Mouse (Mus musculus) limb, embryonic 11.5 days (tissue): ENCODE data around the gene Peli1. TPM values are rescaled to one million over a fixed set of nuclear protein-coding genes. Genes with fewer than 3 reads are reported as not detected.
"Not testable (repeated sequence)": the region's sequence is repeated elsewhere in the genome, so short reads cannot be mapped to it uniquely, and the experiment has no call there.

Experiments used
- ATAC-seq: fragments of 200-750 bp; cut with Nextera tagmentation; 2 replicates; pipeline ENCODE4 v1.8.0; 2017; ENCODE audit warnings: low read depth; ENCODE audit not compliant: insufficient number of reproducible peaks, low FRiP score, low TSS enrichment
- DNase-seq: peaks from one replicate; pipeline ENCODE4 v3.0.0-alpha.2; 2015; ENCODE audit warnings: low spot score
- H3K27ac ChIP-seq: fragments of 300-500 bp; sonication (generic); replicated peaks from 2 replicates; pipeline ENCODE4 v1.5.1; 2014; ENCODE audit warnings: low read depth, mild to moderate bottlenecking, low read length
- H3K27me3 ChIP-seq: fragments of 300-500 bp; sonication (generic); 2 replicates; pipeline ENCODE4 v1.6.1; 2014; ENCODE audit warnings: mild to moderate bottlenecking, low read length, mixed read lengths; ENCODE audit not compliant: control insufficient read depth, insufficient read depth
- H3K36me3 ChIP-seq: fragments of 300-500 bp; sonication (generic); 2 replicates; pipeline ENCODE4 v1.6.1; 2014; ENCODE audit warnings: mild to moderate bottlenecking, low read length, moderate library complexity, mixed read lengths; ENCODE audit not compliant: control insufficient read depth, insufficient read depth
- H3K4me1 ChIP-seq: fragments of 300-500 bp; sonication (generic); 2 replicates; pipeline ENCODE4 v1.6.1; 2014; ENCODE audit warnings: low read length, mixed read lengths; ENCODE audit not compliant: control insufficient read depth, insufficient read depth
- H3K4me2 ChIP-seq: fragments of 300-500 bp; sonication (generic); 2 replicates; pipeline ENCODE4 v1.6.1; 2014; ENCODE audit warnings: low read depth, mild to moderate bottlenecking, moderate library complexity; ENCODE audit not compliant: severe bottlenecking
- H3K4me3 ChIP-seq: fragments of 300-500 bp; sonication (generic); 2 replicates; pipeline ENCODE4 v1.5.1; 2014; ENCODE audit warnings: low read depth, low read length
- H3K9ac ChIP-seq: fragments of 300-500 bp; sonication (generic); 2 replicates; pipeline ENCODE4 v1.6.1; 2014; ENCODE audit warnings: mild to moderate bottlenecking, low read length
- H3K9me3 ChIP-seq: fragments of 300-500 bp; sonication (generic); 2 replicates; pipeline ENCODE4 v1.6.1; 2016; ENCODE audit warnings: low read length; ENCODE audit not compliant: control insufficient read depth
- WGBS: fragments of 180-500 bp; shearing (Covaris S2); extraction: QIAGEN DNeasy Blood & Tissue Kit; methylation state at CpG from one replicate; pipeline ENCODE4 v1.1.7; 2014; 5-methylcytosine and 5-hydroxymethylcytosine counted together
- polyA plus RNA-seq: library from polyadenylated mRNA; unstranded; fragments of >200 nt; fragmentation: Nextera tagmentation; extraction: Ambion mirVana; gene quantifications from 2 replicates; pipeline ENCODE4 v1.2.1, GENCODE M21; 2014

Gene Peli1
- polyA plus RNA-seq, 1 experiment from 2014 or later = 75.6 TPM

GRCm38 (mm10) chr11:21176491-21176890, 85.4 kb downstream of the Peli1 start:
- H3K4me3 ChIP-seq = no peak overlapping the region
- H3K4me2 ChIP-seq = no peak overlapping the region
- H3K36me3 ChIP-seq = no peaks in the 10 kb centered on the region
- no peak for ATAC-seq
- no peak overlapping the region for H3K27ac ChIP-seq
- no peak overlapping the region for H3K9ac ChIP-seq
- H3K27me3 ChIP-seq = no peaks in the 10 kb centered on the region
- no peaks in the 10 kb centered on the region for H3K9me3 ChIP-seq
- DNase-seq = no peak
- H3K4me1 ChIP-seq = no peaks in the 10 kb centered on the region

- peak; percentile 25 for DNase-seq
- H3K36me3 ChIP-seq = no peaks in the 10 kb centered on the region
- no peak overlapping the region for H3K4me2 ChIP-seq
- no peaks in the 10 kb centered on the region for H3K4me1 ChIP-seq
- H3K27ac ChIP-seq = no peak overlapping the region
- no peaks in the 10 kb centered on the region for H3K9me3 ChIP-seq
- H3K4me3 ChIP-seq = no peak overlapping the region
- no peaks in the 10 kb centered on the region for H3K27me3 ChIP-seq
- ATAC-seq = no peak
- WGBS = 65% methylated on average over 4 of the region's 4 CpGs
- H3K9ac ChIP-seq = no peak overlapping the region
Measured at GRCm38 (mm10) chr11:21178343-21178742, 87.3 kb downstream of the Peli1 start.

DNA sequence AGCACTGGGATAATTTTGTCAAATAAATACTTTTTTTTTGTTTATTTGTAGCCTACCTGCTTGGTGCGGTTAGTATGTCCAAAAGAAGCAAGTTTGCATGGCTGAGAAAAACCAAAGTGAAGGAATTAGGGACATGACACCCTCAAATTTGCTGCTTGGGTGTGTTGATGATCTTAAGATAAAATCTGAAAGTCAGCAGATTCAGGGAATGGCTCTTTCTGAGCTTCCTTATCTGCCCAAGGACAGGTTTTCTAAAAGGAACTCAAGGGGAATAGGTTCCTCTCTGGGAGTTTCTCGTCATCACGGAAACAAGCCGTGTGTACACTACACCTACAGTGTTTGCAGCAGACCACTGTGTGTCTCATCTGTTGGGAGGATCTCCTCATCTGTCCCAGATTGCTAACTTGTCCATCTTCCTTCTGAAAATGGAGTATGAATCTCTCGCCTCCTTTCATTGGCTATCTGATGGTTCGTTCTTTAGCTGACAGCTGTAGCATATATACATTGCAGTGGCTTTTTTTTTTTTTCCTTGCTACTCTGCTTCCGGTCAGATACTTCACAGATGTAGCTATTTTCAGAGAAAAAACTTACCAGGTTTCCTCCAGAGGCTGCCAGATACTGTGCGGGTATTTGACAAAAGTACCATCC, 88.0 kb downstream of the Peli1 start:
- WGBS = 93% methylated on average over 8 of the region's 8 CpGs
- DNase-seq = no peak
- no peak for ATAC-seq

DNA sequence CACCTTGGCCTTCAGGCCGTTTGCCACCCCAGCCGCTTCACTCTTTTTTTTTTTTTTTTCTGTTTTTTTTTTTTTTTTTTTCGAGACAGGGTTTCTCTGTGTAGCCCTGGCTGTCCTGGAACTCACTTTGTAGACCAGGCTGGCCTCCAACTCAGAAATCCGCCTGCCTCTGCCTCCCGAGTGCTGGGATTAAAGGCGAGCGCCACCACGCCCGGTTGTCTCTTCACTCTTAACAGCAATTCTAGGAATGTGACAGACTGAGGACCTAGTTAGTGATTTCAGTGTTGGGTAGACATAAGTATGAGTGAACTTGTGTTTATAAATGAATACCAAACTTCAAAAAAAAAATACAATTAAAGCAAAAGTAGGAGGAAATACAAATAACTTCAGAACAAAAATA, 88.8 kb downstream of the Peli1 start:
- ATAC-seq, H3K9ac ChIP-seq, DNase-seq, H3K9me3 ChIP-seq, H3K4me2 ChIP-seq, H3K4me1 ChIP-seq, H3K36me3 ChIP-seq, H3K27ac ChIP-seq, H3K4me3 ChIP-seq, H3K27me3 ChIP-seq: not testable (repeated sequence)
- WGBS = 95% methylated on average over 8 of the region's 9 CpGs

More for the DNA sequence above, 88.0 kb downstream of the Peli1 start:
- Histone ChIP-seq H3K4me1 (no peaks in the 10 kb centered on the region), H3K4me3 (no peak overlapping the region), H3K4me2 (no peak overlapping the region), H3K9ac (no peak overlapping the region), H3K27me3 (no peaks in the 10 kb centered on the region), H3K9me3 (no peaks in the 10 kb centered on the region), H3K27ac (no peak overlapping the region), H3K36me3 (no peaks in the 10 kb centered on the region)

DNA sequence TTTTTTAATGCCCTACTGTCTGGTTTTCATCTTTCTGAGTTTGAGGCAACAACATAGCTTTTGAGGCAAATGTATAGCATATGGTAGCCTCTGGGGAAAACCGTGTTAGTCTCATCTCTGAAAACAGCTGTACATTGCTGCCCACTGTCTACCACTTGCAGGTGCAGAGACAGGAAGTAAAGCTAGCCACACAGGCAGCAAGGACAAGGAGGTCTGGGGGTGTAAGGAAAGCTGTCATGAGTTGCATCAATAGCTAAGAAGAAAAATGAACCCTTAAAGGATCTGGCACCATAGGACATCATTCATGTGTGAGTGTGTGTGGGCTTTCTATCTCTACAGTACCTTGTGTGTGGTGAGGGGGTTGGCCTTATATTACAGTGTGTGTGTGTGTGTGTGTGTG, 89.6 kb downstream of the Peli1 start:
- Histone ChIP-seq H3K4me1 (no peaks in the 10 kb centered on the region), H3K27ac (no peak overlapping the region), H3K36me3 (no peaks in the 10 kb centered on the region), H3K27me3 (no peaks in the 10 kb centered on the region), H3K9me3 (no peaks in the 10 kb centered on the region), H3K9ac (no peak overlapping the region), H3K4me2 (no peak overlapping the region), H3K4me3 (no peak overlapping the region)
- DNase-seq (no peak), ATAC-seq (no peak)
- WGBS = 55% methylated on average over 1 of the region's 1 CpGs

DNA sequence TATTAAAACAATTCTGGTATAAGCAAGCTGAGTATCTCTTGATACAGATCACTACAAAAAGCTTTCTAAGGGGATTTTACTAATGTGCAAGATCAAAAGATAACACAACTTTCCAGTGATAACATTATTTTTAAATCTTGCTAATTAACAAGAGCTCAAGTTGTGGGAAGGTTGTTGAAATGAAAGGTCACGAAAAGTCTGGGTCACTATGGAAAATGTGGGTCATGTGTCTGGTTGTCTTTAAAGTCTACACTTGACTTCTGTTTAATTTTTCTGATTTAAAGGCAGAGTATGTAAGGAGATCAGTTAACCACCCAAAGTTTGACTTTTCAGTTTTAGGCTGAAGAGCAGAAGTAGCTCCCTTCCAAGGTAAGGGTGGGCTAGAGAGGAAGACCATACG, 90.5 kb downstream of the Peli1 start:
- no peak overlapping the region for H3K27ac ChIP-seq
- DNase-seq (no peak), ATAC-seq (no peak)
- 86% methylated on average over 2 of the region's 2 CpGs for WGBS
- no peaks in the 10 kb centered on the region for H3K36me3 ChIP-seq
- no peak overlapping the region for H3K4me2 ChIP-seq
- H3K4me3 ChIP-seq = no peak overlapping the region
- H3K4me1 ChIP-seq = no peaks in the 10 kb centered on the region
- no peaks in the 10 kb centered on the region for H3K27me3 ChIP-seq
- H3K9ac ChIP-seq = no peak overlapping the region
- H3K9me3 ChIP-seq = no peaks in the 10 kb centered on the region

- no peaks in the 10 kb centered on the region for H3K9me3 ChIP-seq
- no peak overlapping the region for H3K4me2 ChIP-seq
- no peak overlapping the region for H3K9ac ChIP-seq
- WGBS = 42% methylated on average over 1 of the region's 1 CpGs
- no peaks in the 10 kb centered on the region for H3K36me3 ChIP-seq
- DNase-seq = no peak
- no peaks in the 10 kb centered on the region for H3K27me3 ChIP-seq
- H3K4me3 ChIP-seq = no peak overlapping the region
- no peak for ATAC-seq
- no peaks in the 10 kb centered on the region for H3K4me1 ChIP-seq
- H3K27ac ChIP-seq = no peak overlapping the region
Measured at GRCm38 (mm10) chr11:21182709-21183108, 91.6 kb downstream of the Peli1 start.

- not testable (repeated sequence) for ATAC-seq, H3K27me3 ChIP-seq, H3K4me3 ChIP-seq, H3K36me3 ChIP-seq, H3K27ac ChIP-seq, H3K9me3 ChIP-seq, H3K9ac ChIP-seq, H3K4me1 ChIP-seq, DNase-seq, H3K4me2 ChIP-seq
- 94% methylated on average over 8 of the region's 8 CpGs for WGBS
Measured at GRCm38 (mm10) chr11:21191821-21192220, 100.7 kb downstream of the Peli1 start.

DNA sequence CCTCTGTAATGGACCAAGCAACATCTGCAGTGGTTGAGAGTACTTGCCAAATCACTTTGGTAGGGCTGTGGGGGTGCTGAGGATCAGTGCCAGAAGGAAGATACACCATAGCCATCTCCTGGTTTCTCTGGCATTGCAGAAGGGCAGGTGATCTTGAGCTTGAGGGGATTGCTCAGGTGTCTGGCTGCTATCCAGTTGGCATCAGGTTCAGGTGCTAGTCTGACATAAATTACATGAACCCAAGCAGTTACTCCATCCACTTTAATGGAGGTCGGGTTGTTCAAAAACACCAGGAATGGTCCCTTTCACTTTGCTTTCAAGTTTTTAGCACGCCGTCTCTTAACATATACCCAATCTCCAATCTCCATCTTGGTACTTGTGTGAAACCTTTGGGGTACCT, 103.8 kb downstream of the Peli1 start:
- H3K36me3 ChIP-seq = no peaks in the 10 kb centered on the region
- 93% methylated on average over 3 of the region's 3 CpGs for WGBS
- no peak overlapping the region for H3K9ac ChIP-seq
- H3K4me2 ChIP-seq = no peak overlapping the region
- ATAC-seq (no peak), DNase-seq (no peak)
- H3K9me3 ChIP-seq = no peaks in the 10 kb centered on the region
- H3K4me1 ChIP-seq = no peaks in the 10 kb centered on the region
- H3K27me3 ChIP-seq = no peaks in the 10 kb centered on the region
- H3K4me3 ChIP-seq = no peak overlapping the region
- no peak overlapping the region for H3K27ac ChIP-seq
